Mouse (Mus musculus) telencephalon, adult 2 months (tissue): ENCODE results near the gene Srcap.
"Not testable (repeated sequence)": the region's sequence is repeated elsewhere in the genome, so short reads cannot be mapped to it uniquely, and the experiment has no call there.

ENCODE experiments used
- DNase-seq: peaks from one replicate; pipeline ENCODE4 v3.0.0-alpha.2; 2011; ENCODE audit warnings: low read depth, low spot score

The Srcap gene

GRCm38 (mm10) chr7:127489982-127490381 lies 21.8 kb upstream of the Srcap start:
- DNase-seq = no peak

- no peak for DNase-seq
Measured at GRCm38 (mm10) chr7:127491846-127492245, 19.9 kb upstream of the Srcap start.

- no peak for DNase-seq
Measured at GRCm38 (mm10) chr7:127494648-127495047, 17.1 kb upstream of the Srcap start.

- no peak for DNase-seq
Measured at GRCm38 (mm10) chr7:127497382-127497781, 14.4 kb upstream of the Srcap start.

- DNase-seq = no peak
Measured at GRCm38 (mm10) chr7:127498407-127498806, 13.4 kb upstream of the Srcap start.

GRCm38 (mm10) chr7:127508291-127508690 lies 3.5 kb upstream of the Srcap start:
- no peak for DNase-seq

GRCm38 (mm10) chr7:127509830-127510229 lies 2.0 kb upstream of the Srcap start:
- DNase-seq = not testable (repeated sequence)

GRCm38 (mm10) chr7:127511241-127511640 lies 542 bp upstream of the Srcap start:
- peak; percentile 16 for DNase-seq

- DNase-seq = peak; percentile 66
Measured at GRCm38 (mm10) chr7:127512231-127513015, 640 bp downstream of the Srcap start.

- peak; percentile 13 for DNase-seq
Measured at GRCm38 (mm10) chr7:127513016-127513390, 1.2 kb downstream of the Srcap start.

GRCm38 (mm10) chr7:127513781-127514180 lies 2.0 kb downstream of the Srcap start:
- DNase-seq = no peak

GRCm38 (mm10) chr7:127515846-127516245 lies 4.1 kb downstream of the Srcap start:
- DNase-seq = no peak

- DNase-seq = no peak
Measured at GRCm38 (mm10) chr7:127516344-127516743, 4.6 kb downstream of the Srcap start.

- no peak for DNase-seq
Measured at GRCm38 (mm10) chr7:127519284-127519683, 7.5 kb downstream of the Srcap start, which contains the start of gene Gm42715. Gm42715 (plus strand) TSS chr7:127519584.

- DNase-seq = no peak
Measured at GRCm38 (mm10) chr7:127541671-127542070, 29.9 kb downstream of the Srcap start.

- no peak for DNase-seq
Measured at GRCm38 (mm10) chr7:127549116-127549835, 37.5 kb downstream of the Srcap start.

GRCm38 (mm10) chr7:127551558-127551957 lies 39.8 kb downstream of the Srcap start:
- DNase-seq = no peak

GRCm38 (mm10) chr7:127560580-127560979 lies 48.8 kb downstream of the Srcap start:
- DNase-seq = no peak

GRCm38 (mm10) chr7:127561340-127561858 lies 49.6 kb downstream of the Srcap start, which contains the start of gene Tmem265:
Tmem265 (plus strand) TSS chr7:127561390.
- DNase-seq = no peak

- no peak for DNase-seq
Measured at GRCm38 (mm10) chr7:127564381-127565150, 52.8 kb downstream of the Srcap start.

- DNase-seq = peak; percentile 99
Measured at GRCm38 (mm10) chr7:127572895-127573471, 61.2 kb downstream of the Srcap start, which contains the start of gene Phkg2. Phkg2 (plus strand) TSS chr7:127573340.
